Mouse (Mus musculus) neural tube, embryonic 10.5 days (tissue): ENCODE data around the gene Wdr93.
"Not testable (repeated sequence)": the region's sequence is repeated elsewhere in the genome, so short reads cannot be mapped to it uniquely, and the experiment has no call there.

Experiments
- DNase-seq: peaks from one replicate; pipeline ENCODE4 v3.0.0-alpha.2; 2017; ENCODE audit warnings: low spot score; ENCODE audit errors: extremely low spot score

Wdr93 gene

GRCm38 (mm10) chr7:79747659-79748058, 4.7 kb downstream of the Wdr93 start:
- DNase-seq, result no peak

- no peak for DNase-seq
Measured at GRCm38 (mm10) chr7:79749511-79749910, 6.5 kb downstream of the Wdr93 start.

- DNase-seq, result no peak
Measured at GRCm38 (mm10) chr7:79756334-79756733, 13.4 kb downstream of the Wdr93 start.

- no peak for DNase-seq
Measured at GRCm38 (mm10) chr7:79758176-79758575, 15.2 kb downstream of the Wdr93 start.

GRCm38 (mm10) chr7:79759766-79760165, 16.8 kb downstream of the Wdr93 start:
- no peak for DNase-seq

- DNase-seq, result no peak
Measured at GRCm38 (mm10) chr7:79761124-79761876, 18.3 kb downstream of the Wdr93 start.

GRCm38 (mm10) chr7:79762106-79762505, 19.1 kb downstream of the Wdr93 start:
- no peak for DNase-seq

GRCm38 (mm10) chr7:79765991-79766390, 23.0 kb downstream of the Wdr93 start:
- no peak for DNase-seq

- DNase-seq, result no peak
Measured at GRCm38 (mm10) chr7:79769664-79770063, 26.7 kb downstream of the Wdr93 start.

GRCm38 (mm10) chr7:79771561-79772512, 28.9 kb downstream of the Wdr93 start:
- no peak for DNase-seq

GRCm38 (mm10) chr7:79780647-79781626, 38.0 kb downstream of the Wdr93 start:
- DNase-seq, result peak; percentile 79

- no peak for DNase-seq
Measured at GRCm38 (mm10) chr7:79781826-79782515, 39.0 kb downstream of the Wdr93 start.

GRCm38 (mm10) chr7:79782516-79782855, 39.5 kb downstream of the Wdr93 start:
- no peak for DNase-seq

- peak; percentile 75 for DNase-seq
Measured at GRCm38 (mm10) chr7:79786295-79786694, 43.3 kb downstream of the Wdr93 start.

- DNase-seq, result not testable (repeated sequence)
Measured at GRCm38 (mm10) chr7:79789812-79790211, 46.8 kb downstream of the Wdr93 start.

GRCm38 (mm10) chr7:79792635-79793421, 49.9 kb downstream of the Wdr93 start:
- DNase-seq, result peak; percentile 72

- no peak for DNase-seq
Measured at GRCm38 (mm10) chr7:79793688-79794087, 50.7 kb downstream of the Wdr93 start, which contains the start of gene Mesp1. Gene Mesp1 (minus strand): TSS chr7:79793788.

GRCm38 (mm10) chr7:79798606-79799005, 55.6 kb downstream of the Wdr93 start:
- DNase-seq, result no peak

GRCm38 (mm10) chr7:79799048-79799447, 56.1 kb downstream of the Wdr93 start:
- peak; percentile 88 for DNase-seq

- no peak for DNase-seq
Measured at GRCm38 (mm10) chr7:79799506-79799905, 56.5 kb downstream of the Wdr93 start.
